Mouse (Mus musculus): Measurements from ENCODE around the gene Wdsub1. TPM values are rescaled to one million over a fixed set of nuclear protein-coding genes. Genes with fewer than 3 reads are reported as not detected.

The Wdsub1 gene
- total RNA-seq (2023), result 10 to 100 TPM; 10.2 to 12.5 TPM

GRCm38 (mm10) chr2:59881831-59882741 is at the start of gene Wdsub1:
Wdsub1 (minus strand) TSS chr2:59882591.

